Mouse (Mus musculus) lung, adult 2 months (tissue): Measurements from ENCODE around the gene Ifna15.

Experiments used
- CTCF ChIP-seq: fragments of 200-500 bp; IDR thresholded peaks from 2 replicates; pipeline ENCODE4 v1.5.1; 2011; ENCODE audit warnings: mild to moderate bottlenecking, low read length, control low read depth; ENCODE audit not compliant: insufficient read depth
- POLR2A ChIP-seq: fragments of 200-500 bp; IDR thresholded peaks from 2 replicates; pipeline ENCODE4 v1.6.1; 2011; ENCODE audit warnings: low read depth, mild to moderate bottlenecking, control low read depth, low read length, borderline replicate concordance; ENCODE audit errors: extremely low read depth

DNA sequence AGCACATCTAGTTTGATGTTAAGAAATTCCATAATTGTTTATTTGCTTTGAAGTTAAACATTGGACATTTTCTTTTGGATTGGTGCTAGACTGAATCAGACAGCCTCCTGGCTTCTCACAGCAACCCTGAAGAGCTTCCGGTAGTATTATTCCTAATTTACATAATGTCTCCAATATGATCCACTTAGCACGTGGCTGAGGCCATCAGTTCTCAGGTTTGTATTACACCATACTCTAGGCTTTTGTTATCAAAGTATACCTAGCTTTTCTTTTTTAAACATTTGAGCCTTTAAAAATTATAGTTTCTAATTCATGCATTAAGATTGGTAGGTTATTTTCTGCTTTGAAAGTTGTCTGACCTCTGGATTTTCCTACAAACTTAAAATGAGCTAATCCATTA lies 42.8 kb downstream of the Ifna15 start:
- TF ChIP-seq POLR2A, result no peak
- no peak for TF ChIP-seq CTCF
